Mouse (Mus musculus) erythroblast, embryonic 14.5 days (primary cell): ENCODE data around the gene Arl15.

Experiments
- GATA1 ChIP-seq: IDR thresholded peaks from 2 replicates; pipeline ENCODE4 v1.6.1; 2012; ENCODE audit warnings: low read length, inconsistent platforms, mixed read lengths
- TAL1 ChIP-seq: IDR thresholded peaks from 3 replicates; pipeline ENCODE4 v1.6.1; 2012; ENCODE audit warnings: low read length, inconsistent platforms, mixed read lengths

- TF ChIP-seq GATA1, result no peak
- TF ChIP-seq TAL1, result no peak
These were observed 315.1 kb downstream of the Arl15 start for GRCm38 (mm10) chr13:114109441-114109840.
